Mouse (Mus musculus): Measurements from ENCODE around the gene Morf4l1. TPM values are rescaled to one million over a fixed set of nuclear protein-coding genes. Genes with fewer than 3 reads are reported as not detected.
"Not testable (repeated sequence)": the region's sequence is repeated elsewhere in the genome, so short reads cannot be mapped to it uniquely, and the experiment has no call there.

The Morf4l1 gene
- total and polyA plus RNA-seq, 2 experiments from 2014 or later, result 92.5 to 293 TPM

- Histone ChIP-seq H3K27ac (ENCODE audit: low read depth) (no peak overlapping the region), H3K4me3 (ENCODE audit: low read depth, low read length) (no peak overlapping the region), H3K4me1 (ENCODE audit: control insufficient read depth, insufficient read depth) (no peaks in the 10 kb centered on the region), H3K4me2 (ENCODE audit: low read depth, low read length) (no peak overlapping the region), H3K9ac (replicated peaks; ENCODE audit: low read depth, low read length) (no peak overlapping the region), H3K9me3 (replicated peaks; ENCODE audit: control insufficient read depth, low read length) (no peaks in the 10 kb centered on the region), H3K27me3 (ENCODE audit: control insufficient read depth, insufficient read depth, low read length) (no peaks in the 10 kb centered on the region), H3K36me3 (replicated peaks; ENCODE audit: control insufficient read depth, insufficient read depth, low read length) (0 out of 2 replicates have a peak, but pooled peaks cover 3% of the 10 kb centered on the region)
- TF ChIP-seq EP300 (IDR thresholded peaks at IDR 0.05; ENCODE audit: low read depth), result no peak
- no peak for TF ChIP-seq CTCF (IDR thresholded peaks at IDR 0.05; ENCODE audit: low read depth)
- no peak for DNase-seq (ENCODE audit: low spot score)
- WGBS, result 89% methylated on average over 1 of the region's 1 CpGs
- no peak for ATAC-seq (ENCODE audit: insufficient read depth, low read depth)
Observed at GRCm38 (mm10) chr9:90082992-90083391, 31.6 kb downstream of the Morf4l1 start.

- not testable (repeated sequence) for H3K4me2 ChIP-seq (ENCODE audit: low read depth, low read length); ATAC-seq (ENCODE audit: insufficient read depth, low read depth); H3K9ac ChIP-seq (replicated peaks; ENCODE audit: low read depth, low read length); DNase-seq (ENCODE audit: low spot score); H3K9me3 ChIP-seq (replicated peaks; ENCODE audit: control insufficient read depth, low read length); H3K36me3 ChIP-seq (replicated peaks; ENCODE audit: control insufficient read depth, insufficient read depth, low read length); H3K27me3 ChIP-seq (ENCODE audit: control insufficient read depth, insufficient read depth, low read length); H3K27ac ChIP-seq (ENCODE audit: low read depth); H3K4me3 ChIP-seq (ENCODE audit: low read depth, low read length); H3K4me1 ChIP-seq (ENCODE audit: control insufficient read depth, insufficient read depth)
- WGBS, result 65% methylated on average over 6 of the region's 6 CpGs
Observed at GRCm38 (mm10) chr9:90081961-90082360, 32.6 kb downstream of the Morf4l1 start.

- no peaks in the 10 kb centered on the region for H3K4me1 ChIP-seq (ENCODE audit: control insufficient read depth, insufficient read depth)
- 61% methylated on average over 8 of the region's 8 CpGs for WGBS
- ATAC-seq (ENCODE audit: insufficient read depth, low read depth), result no peak
Observed at GRCm38 (mm10) chr9:90076849-90077461, 37.6 kb downstream of the Morf4l1 start.

GRCm38 (mm10) chr9:90076131-90076530, 38.4 kb downstream of the Morf4l1 start:
- no peak for DNase-seq (ENCODE audit: low spot score)
- WGBS, result 70% methylated on average over 5 of the region's 5 CpGs
- TF ChIP-seq EP300 (IDR thresholded peaks at IDR 0.05; ENCODE audit: low read depth), result no peak
- TF ChIP-seq CTCF (IDR thresholded peaks at IDR 0.05; ENCODE audit: low read depth), result no peak
- Histone ChIP-seq H3K36me3 (replicated peaks; ENCODE audit: control insufficient read depth, insufficient read depth, low read length) (no peaks in the 10 kb centered on the region), H3K9me3 (replicated peaks; ENCODE audit: control insufficient read depth, low read length) (no peaks in the 10 kb centered on the region), H3K4me3 (ENCODE audit: low read depth, low read length) (no peak overlapping the region), H3K4me2 (ENCODE audit: low read depth, low read length) (no peak overlapping the region), H3K27me3 (ENCODE audit: control insufficient read depth, insufficient read depth, low read length) (no peaks in the 10 kb centered on the region), H3K4me1 (ENCODE audit: control insufficient read depth, insufficient read depth) (no peaks in the 10 kb centered on the region), H3K27ac (ENCODE audit: low read depth) (no peak overlapping the region), H3K9ac (replicated peaks; ENCODE audit: low read depth, low read length) (no peak overlapping the region)
- ATAC-seq (ENCODE audit: insufficient read depth, low read depth), result no peak

More at GRCm38 (mm10) chr9:90076849-90077461, 37.6 kb downstream of the Morf4l1 start:
- no peaks in the 10 kb centered on the region for H3K36me3 ChIP-seq (replicated peaks; ENCODE audit: control insufficient read depth, insufficient read depth, low read length)
- no peaks in the 10 kb centered on the region for H3K27me3 ChIP-seq (ENCODE audit: control insufficient read depth, insufficient read depth, low read length)
- H3K9me3 ChIP-seq (replicated peaks; ENCODE audit: control insufficient read depth, low read length), result no peaks in the 10 kb centered on the region
- no peak overlapping the region for H3K27ac ChIP-seq (ENCODE audit: low read depth)
- DNase-seq (ENCODE audit: low spot score), result no peak
- H3K4me3 ChIP-seq (ENCODE audit: low read depth, low read length), result no peak overlapping the region
- TF ChIP-seq CTCF (IDR thresholded peaks at IDR 0.05; ENCODE audit: low read depth) (peak; percentile 92), EP300 (IDR thresholded peaks at IDR 0.05; ENCODE audit: low read depth) (no peak)
- no peak overlapping the region for H3K4me2 ChIP-seq (ENCODE audit: low read depth, low read length)
- no peak overlapping the region for H3K9ac ChIP-seq (replicated peaks; ENCODE audit: low read depth, low read length)

GRCm38 (mm10) chr9:90075336-90075735, 39.2 kb downstream of the Morf4l1 start:
- no peak overlapping the region for H3K9ac ChIP-seq (replicated peaks; ENCODE audit: low read depth, low read length)
- no peaks in the 10 kb centered on the region for H3K36me3 ChIP-seq (replicated peaks; ENCODE audit: control insufficient read depth, insufficient read depth, low read length)
- TF ChIP-seq EP300 (IDR thresholded peaks at IDR 0.05; ENCODE audit: low read depth) (no peak), CTCF (IDR thresholded peaks at IDR 0.05; ENCODE audit: low read depth) (no peak)
- ATAC-seq (ENCODE audit: insufficient read depth, low read depth) (no peak), DNase-seq (ENCODE audit: low spot score) (no peak)
- no peak overlapping the region for H3K4me3 ChIP-seq (ENCODE audit: low read depth, low read length)
- H3K4me2 ChIP-seq (ENCODE audit: low read depth, low read length), result no peak overlapping the region
- H3K27ac ChIP-seq (ENCODE audit: low read depth), result no peak overlapping the region
- no peaks in the 10 kb centered on the region for H3K27me3 ChIP-seq (ENCODE audit: control insufficient read depth, insufficient read depth, low read length)
- no peaks in the 10 kb centered on the region for H3K9me3 ChIP-seq (replicated peaks; ENCODE audit: control insufficient read depth, low read length)
- no peaks in the 10 kb centered on the region for H3K4me1 ChIP-seq (ENCODE audit: control insufficient read depth, insufficient read depth)
- WGBS, result 52% methylated on average over 4 of the region's 4 CpGs

GRCm38 (mm10) chr9:90070174-90070573, 44.4 kb downstream of the Morf4l1 start:
- H3K9me3 ChIP-seq (replicated peaks; ENCODE audit: control insufficient read depth, low read length), result no peaks in the 10 kb centered on the region
- no peaks in the 10 kb centered on the region for H3K27me3 ChIP-seq (ENCODE audit: control insufficient read depth, insufficient read depth, low read length)
- ATAC-seq (ENCODE audit: insufficient read depth, low read depth) (no peak), DNase-seq (ENCODE audit: low spot score) (no peak)
- no peak overlapping the region for H3K27ac ChIP-seq (ENCODE audit: low read depth)
- no peak overlapping the region for H3K9ac ChIP-seq (replicated peaks; ENCODE audit: low read depth, low read length)
- 70% methylated on average over 7 of the region's 7 CpGs for WGBS
- no peak overlapping the region for H3K4me3 ChIP-seq (ENCODE audit: low read depth, low read length)
- no peak overlapping the region for H3K4me2 ChIP-seq (ENCODE audit: low read depth, low read length)
- H3K4me1 ChIP-seq (ENCODE audit: control insufficient read depth, insufficient read depth), result no peaks in the 10 kb centered on the region
- H3K36me3 ChIP-seq (replicated peaks; ENCODE audit: control insufficient read depth, insufficient read depth, low read length), result no peaks in the 10 kb centered on the region
- TF ChIP-seq EP300 (IDR thresholded peaks at IDR 0.05; ENCODE audit: low read depth) (no peak), CTCF (IDR thresholded peaks at IDR 0.05; ENCODE audit: low read depth) (no peak)
